Mouse (Mus musculus) embryo, embryonic 11.5 days (tissue): ENCODE measurements around the gene Lrrn4.
A peak's percentile ranks its signal among the peaks of the same experiment; 100 is the strongest.

ENCODE experiments used
- DNase-seq: peaks from one replicate; pipeline ENCODE4 v3.0.0-alpha.2; 2012; ENCODE audit warnings: low read depth, low spot score

Gene Lrrn4

DNA sequence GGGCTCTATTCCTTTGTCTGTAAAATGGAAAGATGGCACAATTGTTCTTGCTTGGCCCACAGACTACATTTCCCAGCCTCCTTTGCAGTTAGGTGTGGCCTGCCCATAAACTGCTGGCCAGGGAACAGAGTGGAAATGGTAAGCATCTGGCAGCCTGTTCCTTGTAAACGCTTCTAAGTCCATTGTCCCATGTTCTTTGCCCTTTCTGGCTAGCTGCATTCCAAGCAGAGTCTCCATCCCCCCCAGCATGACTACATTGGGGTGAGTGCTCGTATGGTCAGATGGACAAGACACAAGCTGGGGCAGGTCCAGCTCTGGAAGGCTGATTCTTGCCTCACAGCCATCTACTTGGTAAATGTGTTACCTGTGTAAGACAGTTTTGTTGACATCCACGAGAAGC, 9.0 kb downstream of the Lrrn4 start:
- DNase-seq, result no peak

GRCm38 (mm10) chr2:132870286-132870685, 10.4 kb downstream of the Lrrn4 start:
- no peak for DNase-seq

DNA sequence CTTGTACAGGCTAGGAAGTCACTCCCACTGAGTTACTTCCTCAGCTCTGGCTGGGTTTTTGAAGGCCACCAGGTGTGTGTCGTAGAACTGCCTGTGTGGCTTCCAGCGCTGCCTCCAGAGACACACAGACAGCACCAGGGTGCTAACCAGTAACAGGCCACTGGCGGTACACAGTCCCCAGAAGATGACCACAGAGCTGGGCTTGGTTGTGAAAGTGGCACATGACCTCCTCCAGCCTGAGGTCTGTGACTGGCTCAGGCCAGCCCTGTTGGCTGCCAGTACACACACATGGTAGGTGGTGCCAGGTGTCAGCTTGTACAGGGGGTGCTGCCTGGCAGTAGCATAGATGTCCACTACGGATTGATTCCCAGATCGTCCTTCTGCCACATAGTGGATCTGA, 11.0 kb downstream of the Lrrn4 start:
- no peak for DNase-seq

- no peak for DNase-seq
These were observed 13.2 kb downstream of the Lrrn4 start for GRCm38 (mm10) chr2:132867521-132867920.

DNA sequence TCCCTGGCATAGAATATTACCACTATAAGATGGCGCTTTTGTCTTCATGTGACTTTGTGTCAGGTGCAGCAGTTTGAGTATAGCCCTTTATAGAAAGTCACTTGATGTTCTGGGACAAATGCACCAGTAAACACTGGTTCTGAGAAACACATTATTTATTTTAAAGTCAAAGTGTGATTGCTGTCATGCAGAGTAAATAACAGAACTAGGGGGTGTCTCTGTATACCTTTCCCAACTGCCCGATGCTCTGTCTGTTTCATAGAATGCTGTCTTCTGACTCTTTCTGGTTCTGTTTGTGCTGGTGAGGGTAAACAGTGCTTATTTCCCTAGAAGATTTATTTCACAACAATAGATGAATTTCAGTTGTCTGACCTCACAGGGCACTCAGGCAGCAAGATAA, 17.4 kb downstream of the Lrrn4 start:
- DNase-seq, result no peak

- no peak for DNase-seq
These were observed 19.2 kb downstream of the Lrrn4 start for GRCm38 (mm10) chr2:132861456-132861855.

GRCm38 (mm10) chr2:132860435-132860834, 20.3 kb downstream of the Lrrn4 start:
- no peak for DNase-seq

GRCm38 (mm10) chr2:132856333-132856732, 24.4 kb downstream of the Lrrn4 start:
- DNase-seq, result no peak

DNA sequence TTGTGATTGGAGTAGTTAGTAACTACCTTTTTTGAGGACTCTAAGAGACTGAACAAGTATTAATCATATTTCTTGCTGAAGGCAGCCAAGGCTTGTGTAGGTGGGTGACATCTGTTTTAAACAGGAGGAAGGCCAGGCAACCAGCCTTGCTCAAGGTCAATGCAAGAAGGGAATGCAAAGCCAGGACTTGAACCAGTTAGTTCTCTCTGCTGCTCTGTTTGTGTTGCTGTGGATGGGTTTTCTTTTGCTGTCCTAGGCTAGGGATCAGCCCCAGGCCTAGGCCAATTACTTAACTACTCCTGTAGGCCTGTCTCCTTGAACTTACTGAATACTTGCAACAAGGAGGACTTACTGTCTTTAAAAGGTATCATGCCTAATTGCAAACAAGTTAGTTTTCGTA, 27.6 kb downstream of the Lrrn4 start:
- no peak for DNase-seq

DNA sequence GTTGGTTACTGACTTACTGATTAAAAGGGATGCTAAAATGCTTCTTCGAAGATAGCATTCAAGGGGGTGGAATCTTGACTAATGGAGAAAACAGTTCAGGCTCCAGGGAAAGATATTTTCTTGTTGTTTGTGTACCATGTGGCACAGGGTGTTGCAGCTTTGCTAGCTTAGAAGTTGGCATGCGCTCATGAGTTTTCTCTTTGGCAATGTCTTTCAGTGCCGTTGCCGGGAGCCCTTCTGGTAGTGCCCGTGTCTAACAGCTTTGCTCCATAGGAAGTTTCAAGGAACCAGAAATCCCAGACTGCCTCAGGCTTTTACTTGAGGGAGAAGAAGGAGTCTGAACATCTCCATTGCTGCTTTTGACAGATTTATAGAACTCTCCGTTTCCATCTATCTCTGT, 31.6 kb downstream of the Lrrn4 start:
- DNase-seq, result no peak

DNA sequence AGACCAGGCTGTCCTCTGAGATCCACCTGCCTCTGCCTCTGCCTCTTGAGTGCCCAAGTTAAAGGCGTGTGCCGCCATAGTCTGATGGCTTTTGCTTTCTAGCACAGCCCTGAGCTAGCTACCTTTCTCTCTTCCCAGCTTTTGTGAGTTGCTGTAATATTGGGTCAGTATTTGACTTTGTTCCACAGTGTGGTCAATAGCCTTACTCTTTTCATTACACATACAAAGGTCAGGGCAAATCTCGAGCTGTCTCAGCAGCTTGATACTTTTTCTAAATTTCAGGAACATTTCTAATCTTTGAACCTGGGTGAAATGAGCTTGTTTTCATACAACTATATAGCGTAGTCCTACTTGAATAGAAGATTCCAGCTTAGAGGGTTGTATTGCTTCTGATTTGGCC, 32.3 kb downstream of the Lrrn4 start:
- no peak for DNase-seq

DNA sequence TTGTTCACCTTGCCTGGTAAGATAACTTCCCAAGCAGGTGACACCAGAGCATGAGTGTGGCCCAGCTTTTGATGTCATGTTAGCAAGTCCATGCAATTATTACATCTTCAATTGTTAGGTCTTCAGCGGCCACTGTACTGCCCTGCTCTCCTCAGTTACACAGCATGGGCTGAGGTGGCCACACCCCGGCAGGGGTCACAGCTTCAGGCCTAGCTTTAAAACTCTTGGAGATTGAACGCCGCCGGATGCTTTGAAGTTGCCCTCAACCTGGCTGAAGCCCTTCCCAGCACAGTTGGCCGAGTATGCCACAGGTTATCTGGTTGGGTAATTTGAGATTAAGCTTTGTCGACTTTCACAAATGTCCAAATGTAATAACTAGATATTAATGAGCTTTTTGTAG, 33.1 kb downstream of the Lrrn4 start:
- DNase-seq, result no peak

DNA sequence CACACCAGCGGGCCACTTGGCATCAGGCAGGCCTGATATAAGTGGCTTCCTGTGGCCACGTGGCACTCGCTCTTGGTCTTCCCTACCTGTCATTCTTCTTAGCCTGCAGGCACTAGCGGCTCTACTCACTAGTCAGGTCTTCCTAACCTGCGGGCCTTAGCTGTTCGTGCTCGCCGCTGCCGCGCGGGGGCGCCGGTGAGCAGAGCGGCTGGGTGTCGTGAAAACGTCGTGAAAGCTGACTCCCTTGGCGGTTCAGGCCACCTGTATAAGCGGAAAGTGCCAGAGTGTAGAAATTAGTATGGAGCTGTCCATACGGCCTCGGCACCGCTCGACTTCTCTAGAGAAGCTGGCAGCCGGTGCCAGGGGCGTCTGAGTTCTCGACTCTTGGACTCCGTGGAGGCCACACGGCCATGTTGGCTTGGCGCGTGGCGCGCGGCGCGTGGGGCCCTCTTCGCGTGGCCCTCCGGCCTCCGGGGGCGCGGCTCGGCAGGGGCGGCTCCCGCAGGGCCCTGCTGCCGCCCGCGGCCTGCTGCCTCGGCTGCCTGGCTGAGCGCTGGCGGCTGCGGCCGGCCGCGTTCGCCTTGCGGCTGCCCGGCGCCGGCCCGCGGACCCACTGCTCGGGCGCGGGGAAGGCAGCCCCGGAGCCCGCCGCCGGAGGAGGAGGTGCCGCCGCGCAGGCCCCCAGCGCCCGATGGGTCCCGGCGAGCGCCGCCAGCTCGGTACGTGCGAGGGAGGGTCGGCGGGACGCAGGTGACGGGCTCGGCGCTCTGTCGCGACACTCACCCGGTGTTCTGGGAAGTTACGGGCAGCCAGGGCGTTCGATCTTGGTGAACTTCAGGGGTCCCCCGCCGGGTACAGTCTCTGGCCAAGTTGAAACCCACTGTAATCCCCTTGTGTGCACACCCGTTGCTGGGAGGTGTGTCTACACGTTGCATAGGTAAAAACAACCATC, 34.0 kb downstream of the Lrrn4 start, which contains the start of gene Crls1:
Crls1 (plus strand) TSS at position 260 of the 952 bp plus-strand sequence.
- peak; percentile 91 for DNase-seq

DNA sequence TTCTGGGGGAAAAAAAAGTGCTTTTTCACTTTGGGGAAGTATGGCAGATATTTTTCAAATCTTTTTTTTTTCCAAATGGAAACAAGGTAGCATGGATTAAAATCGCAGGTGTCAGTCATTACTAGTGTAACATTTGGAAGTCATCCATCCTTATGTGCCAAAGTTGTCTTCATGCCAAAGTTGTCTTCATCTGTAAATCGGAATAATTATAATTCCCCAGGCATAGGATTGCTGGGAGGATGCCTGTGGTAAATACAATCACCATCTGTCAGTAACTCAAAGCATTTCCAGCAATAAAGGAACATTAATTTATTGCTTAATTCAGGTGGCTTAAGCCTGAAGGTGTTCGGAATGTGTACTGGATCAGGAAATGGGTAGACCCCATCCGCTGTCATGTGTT, 39.6 kb downstream of the Lrrn4 start:
- DNase-seq, result no peak
